Mouse (Mus musculus): ENCODE results near the gene Tctex1d1. TPM values are rescaled to one million over a fixed set of nuclear protein-coding genes. Genes with fewer than 3 reads are reported as not detected.

Gene Tctex1d1
- not detected in 2 replicates for polyA plus RNA-seq (2012; rRNA removed)

DNA sequence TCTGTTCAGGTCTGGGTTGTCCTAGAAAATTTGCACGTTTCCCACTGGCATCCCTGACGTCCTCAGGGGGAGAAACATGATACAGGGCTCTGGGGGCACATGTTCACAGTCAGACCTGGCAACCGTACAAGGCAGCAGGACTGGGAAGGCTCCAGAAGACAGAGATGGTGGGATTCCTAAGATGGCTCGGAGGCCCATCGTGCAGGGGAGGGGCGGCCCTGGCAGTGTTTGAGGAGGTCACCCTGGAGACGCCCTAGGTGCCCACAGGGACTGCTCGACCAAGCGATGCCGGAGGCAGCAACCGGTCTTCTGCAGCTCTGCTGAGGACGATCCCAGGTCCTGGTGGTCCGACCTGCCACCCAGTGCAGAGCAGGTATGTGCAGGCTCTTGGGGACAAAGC lies at the start of gene Tctex1d1:
Gene Tctex1d1 (plus strand): TSS at position 167 of the 400 bp plus-strand sequence.
- Histone ChIP-seq H3K4me3 (ENCODE audit: low read depth, low read length) (peak within 1 kb of the TSS; percentile 5; the same call in 1 of the 2 replicates), H3K4me1 (ENCODE audit: control insufficient read depth, insufficient read depth, insufficient read length, low read length) (0 out of 2 replicates have a peak, but pooled peaks cover 2% of the 10 kb centered on the region), H3K27me3 (ENCODE audit: control insufficient read depth, insufficient read depth, low read length) (peaks cover 11% of the 10 kb centered on the region; the same call in 1 of the 2 replicates), H3K36me3 (ENCODE audit: control insufficient read depth, insufficient read depth, low read length) (no peaks in the 10 kb centered on the region), H3K27ac (ENCODE audit: insufficient read depth, low read depth, low read length) (no peak within 1 kb of the TSS)
- 6% methylated on average over 13 of the region's 13 CpGs for WGBS
- no peak for TF ChIP-seq CTCF (IDR thresholded peaks at IDR 0.05; ENCODE audit: extremely low read depth, insufficient read length, insufficient replicate concordance, low read depth, low read length)
- no peak for TF ChIP-seq POLR2A (IDR thresholded peaks at IDR 0.05; ENCODE audit: low read depth, low read length)

DNA sequence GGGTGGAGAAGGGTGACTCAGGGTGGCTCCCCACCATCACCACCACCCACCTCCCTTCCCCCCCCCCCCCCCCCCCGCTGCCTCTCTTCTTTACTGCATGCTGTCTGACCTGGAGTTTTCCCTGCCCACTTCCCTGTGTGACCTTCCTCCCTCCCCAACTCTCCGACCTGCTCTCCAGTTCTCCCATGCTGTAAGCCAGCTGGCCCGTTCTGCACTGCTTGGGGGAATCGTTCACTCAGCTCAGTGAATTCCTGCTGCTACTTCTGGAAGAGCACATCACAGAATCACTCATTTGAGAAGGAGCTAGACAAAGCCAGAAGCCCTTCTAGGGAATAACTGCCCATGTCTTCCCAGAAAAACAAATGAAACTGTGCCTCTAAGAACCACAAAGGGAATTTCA lies 48.9 kb upstream of the Tctex1d1 start:
- TF ChIP-seq CTCF (IDR thresholded peaks at IDR 0.05; ENCODE audit: extremely low read depth, insufficient read length, insufficient replicate concordance, low read depth, low read length) (no peak), POLR2A (IDR thresholded peaks at IDR 0.05; ENCODE audit: low read depth, low read length) (no peak)
- Histone ChIP-seq H3K27ac (ENCODE audit: insufficient read depth, low read depth, low read length) (no peak overlapping the region), H3K4me1 (ENCODE audit: control insufficient read depth, insufficient read depth, insufficient read length, low read length) (no peaks in the 10 kb centered on the region), H3K4me3 (ENCODE audit: low read depth, low read length) (no peak overlapping the region), H3K27me3 (ENCODE audit: control insufficient read depth, insufficient read depth, low read length) (no peaks in the 10 kb centered on the region), H3K36me3 (ENCODE audit: control insufficient read depth, insufficient read depth, low read length) (no peaks in the 10 kb centered on the region)
- WGBS, result 63% methylated on average over 3 of the region's 4 CpGs

DNA sequence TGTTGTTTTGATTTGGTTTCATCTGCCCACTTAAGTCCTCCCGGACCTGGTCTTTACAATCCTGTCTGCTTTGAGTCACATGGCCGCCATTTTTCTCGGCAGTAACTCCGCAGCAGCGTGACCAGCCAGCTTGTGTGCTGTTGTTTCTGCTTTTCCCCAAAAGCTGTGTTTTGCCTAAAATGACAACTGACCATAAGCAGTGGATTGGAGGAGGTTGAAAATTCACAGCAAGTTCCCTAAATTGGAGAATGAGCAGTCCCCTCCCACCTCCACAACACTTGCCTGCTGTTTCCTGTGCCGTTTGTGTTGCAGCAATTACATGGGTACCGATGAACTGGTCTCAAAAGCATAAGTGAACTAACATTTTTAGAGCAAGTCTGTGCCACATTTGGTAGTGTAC lies 47.7 kb upstream of the Tctex1d1 start:
- H3K4me3 ChIP-seq (ENCODE audit: low read depth, low read length), result no peak overlapping the region
- H3K4me1 ChIP-seq (ENCODE audit: control insufficient read depth, insufficient read depth, insufficient read length, low read length), result no peaks in the 10 kb centered on the region
- 71% methylated on average over 7 of the region's 7 CpGs for WGBS

GRCm38 (mm10) chr4:102940266-102940665 lies 38.1 kb upstream of the Tctex1d1 start:
- H3K27ac ChIP-seq (ENCODE audit: insufficient read depth, low read depth, low read length), result no peak overlapping the region
- 84% methylated on average over 3 of the region's 3 CpGs for WGBS
- no peaks in the 10 kb centered on the region for H3K36me3 ChIP-seq (ENCODE audit: control insufficient read depth, insufficient read depth, low read length)
- H3K27me3 ChIP-seq (ENCODE audit: control insufficient read depth, insufficient read depth, low read length), result no peaks in the 10 kb centered on the region
- no peak overlapping the region for H3K4me3 ChIP-seq (ENCODE audit: low read depth, low read length)
- no peaks in the 10 kb centered on the region for H3K4me1 ChIP-seq (ENCODE audit: control insufficient read depth, insufficient read depth, insufficient read length, low read length)
- no peak for TF ChIP-seq CTCF (IDR thresholded peaks at IDR 0.05; ENCODE audit: extremely low read depth, insufficient read length, insufficient replicate concordance, low read depth, low read length)
- no peak for TF ChIP-seq POLR2A (IDR thresholded peaks at IDR 0.05; ENCODE audit: low read depth, low read length)

More for the DNA sequence above, 47.7 kb upstream of the Tctex1d1 start:
- H3K27me3 ChIP-seq (ENCODE audit: control insufficient read depth, insufficient read depth, low read length), result no peaks in the 10 kb centered on the region
- TF ChIP-seq CTCF (IDR thresholded peaks at IDR 0.05; ENCODE audit: extremely low read depth, insufficient read length, insufficient replicate concordance, low read depth, low read length), result no peak
- no peak for TF ChIP-seq POLR2A (IDR thresholded peaks at IDR 0.05; ENCODE audit: low read depth, low read length)
- H3K36me3 ChIP-seq (ENCODE audit: control insufficient read depth, insufficient read depth, low read length), result no peaks in the 10 kb centered on the region
- no peak overlapping the region for H3K27ac ChIP-seq (ENCODE audit: insufficient read depth, low read depth, low read length)

GRCm38 (mm10) chr4:102940738-102941137 lies 37.7 kb upstream of the Tctex1d1 start:
- no peaks in the 10 kb centered on the region for H3K27me3 ChIP-seq (ENCODE audit: control insufficient read depth, insufficient read depth, low read length)
- H3K27ac ChIP-seq (ENCODE audit: insufficient read depth, low read depth, low read length), result no peak overlapping the region
- no peaks in the 10 kb centered on the region for H3K4me1 ChIP-seq (ENCODE audit: control insufficient read depth, insufficient read depth, insufficient read length, low read length)
- no peak overlapping the region for H3K4me3 ChIP-seq (ENCODE audit: low read depth, low read length)
- WGBS, result 92% methylated on average over 4 of the region's 4 CpGs
- TF ChIP-seq POLR2A (IDR thresholded peaks at IDR 0.05; ENCODE audit: low read depth, low read length) (no peak), CTCF (IDR thresholded peaks at IDR 0.05; ENCODE audit: extremely low read depth, insufficient read length, insufficient replicate concordance, low read depth, low read length) (no peak)
- H3K36me3 ChIP-seq (ENCODE audit: control insufficient read depth, insufficient read depth, low read length), result no peaks in the 10 kb centered on the region

- Histone ChIP-seq H3K4me3 (ENCODE audit: low read depth, low read length) (no peak overlapping the region), H3K27me3 (ENCODE audit: control insufficient read depth, insufficient read depth, low read length) (no peaks in the 10 kb centered on the region), H3K36me3 (ENCODE audit: control insufficient read depth, insufficient read depth, low read length) (no peaks in the 10 kb centered on the region), H3K4me1 (ENCODE audit: control insufficient read depth, insufficient read depth, insufficient read length, low read length) (no peaks in the 10 kb centered on the region), H3K27ac (ENCODE audit: insufficient read depth, low read depth, low read length) (no peak overlapping the region)
- no peak for TF ChIP-seq CTCF (IDR thresholded peaks at IDR 0.05; ENCODE audit: extremely low read depth, insufficient read length, insufficient replicate concordance, low read depth, low read length)
- WGBS, result 65% methylated on average over 6 of the region's 6 CpGs
Measured at GRCm38 (mm10) chr4:102944325-102944724, 34.1 kb upstream of the Tctex1d1 start.

- Histone ChIP-seq H3K4me3 (ENCODE audit: low read depth, low read length) (no peak overlapping the region), H3K36me3 (ENCODE audit: control insufficient read depth, insufficient read depth, low read length) (no peaks in the 10 kb centered on the region), H3K27ac (ENCODE audit: insufficient read depth, low read depth, low read length) (no peak overlapping the region), H3K27me3 (ENCODE audit: control insufficient read depth, insufficient read depth, low read length) (no peaks in the 10 kb centered on the region), H3K4me1 (ENCODE audit: control insufficient read depth, insufficient read depth, insufficient read length, low read length) (no peaks in the 10 kb centered on the region)
- TF ChIP-seq POLR2A (IDR thresholded peaks at IDR 0.05; ENCODE audit: low read depth, low read length), result no peak
- TF ChIP-seq CTCF (IDR thresholded peaks at IDR 0.05; ENCODE audit: extremely low read depth, insufficient read length, insufficient replicate concordance, low read depth, low read length), result no peak
- WGBS, result 55% methylated on average over 2 of the region's 2 CpGs
Measured at GRCm38 (mm10) chr4:102952476-102952875, 25.9 kb upstream of the Tctex1d1 start.
